Mouse (Mus musculus) kidney, embryonic 15.5 days (tissue): ENCODE measurements at regions not wholly inside any gene's neighbourhood (a gene's known extent, or its start where the extent isn't known, plus 50 kb on each side); places are given as distances from the start of the nearest gene placed in this dataset.
"Not testable (repeated sequence)": the region's sequence is repeated elsewhere in the genome, so short reads cannot be mapped to it uniquely, and the experiment has no call there.

ENCODE experiments used
- ATAC-seq: fragments of 200-750 bp; cut with Nextera tagmentation; replicated peaks from 2 replicates; pipeline ENCODE4 v1.8.0; 2017; ENCODE audit warnings: moderate TSS enrichment; ENCODE audit not compliant: low FRiP score
- H3K27ac ChIP-seq: fragments of 300-500 bp; sonication (generic); 2 replicates; pipeline ENCODE4 v1.5.1; 2015; ENCODE audit warnings: mild to moderate bottlenecking, inconsistent platforms
- H3K27me3 ChIP-seq: fragments of 300-500 bp; sonication (generic); 2 replicates; pipeline ENCODE4 v1.6.1; 2015; ENCODE audit warnings: inconsistent platforms
- H3K36me3 ChIP-seq: fragments of 300-500 bp; sonication (generic); 2 replicates; pipeline ENCODE4 v1.6.1; 2015; ENCODE audit warnings: inconsistent platforms
- H3K4me1 ChIP-seq: fragments of 300-500 bp; sonication (generic); 2 replicates; pipeline ENCODE4 v1.6.1; 2015; ENCODE audit warnings: inconsistent platforms
- H3K4me2 ChIP-seq: fragments of 300-500 bp; sonication (generic); 2 replicates; pipeline ENCODE4 v1.6.1; 2015; ENCODE audit warnings: moderate library complexity, mild to moderate bottlenecking, inconsistent platforms
- H3K4me3 ChIP-seq: fragments of 300-500 bp; sonication (generic); replicated peaks from 2 replicates; pipeline ENCODE4 v1.5.1; 2015; ENCODE audit warnings: mild to moderate bottlenecking, inconsistent platforms
- H3K9ac ChIP-seq: fragments of 300-500 bp; sonication (generic); 2 replicates; pipeline ENCODE4 v1.6.1; 2015; ENCODE audit warnings: mild to moderate bottlenecking, inconsistent platforms
- H3K9me3 ChIP-seq: fragments of 300-500 bp; sonication (generic); replicated peaks from 2 replicates; pipeline ENCODE4 v1.6.1; 2016; ENCODE audit warnings: inconsistent platforms
- WGBS: fragments of 180-500 bp; shearing (Covaris S2); methylation state at CpG from one replicate; pipeline ENCODE4 v1.1.7; 2015; ENCODE audit warnings: mixed read lengths; 5-methylcytosine and 5-hydroxymethylcytosine counted together

DNA sequence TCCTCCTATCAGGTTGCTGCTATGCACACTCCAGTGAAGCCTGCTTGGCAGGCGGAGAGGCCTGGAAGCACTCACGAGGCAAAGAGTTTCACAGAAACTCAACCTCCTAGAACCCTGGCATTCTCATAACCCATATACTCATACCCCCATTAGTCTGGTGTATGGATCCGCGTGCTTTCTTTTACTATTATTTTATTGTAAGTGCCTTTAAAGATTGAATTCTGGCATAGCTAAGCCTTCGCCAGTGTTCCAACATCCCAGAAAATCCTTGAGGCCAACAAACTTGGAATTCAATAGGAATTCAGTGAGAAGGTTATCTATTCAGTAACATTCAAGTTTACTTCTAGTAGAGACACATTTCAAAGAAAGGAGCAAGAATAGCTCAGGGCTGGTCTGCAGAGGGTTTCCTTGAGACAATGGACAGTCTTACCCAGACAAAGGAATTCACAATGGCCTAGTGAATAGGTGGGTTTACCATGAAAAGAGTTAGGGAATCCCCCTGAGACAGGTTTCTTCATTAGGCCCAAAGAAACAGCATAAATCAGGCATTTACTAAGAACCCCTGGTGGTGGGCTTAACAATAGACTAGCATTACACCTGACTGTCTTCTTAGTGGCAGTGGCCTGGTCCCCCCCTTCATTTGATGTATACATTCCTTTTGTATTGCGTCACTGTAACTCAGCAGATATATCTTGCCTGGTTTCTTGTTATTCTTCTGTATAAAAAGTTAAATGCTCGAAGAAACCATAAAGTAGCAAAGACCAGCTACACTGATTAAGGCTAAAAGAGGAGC lies 80.8 kb upstream of the Gm15446 start:
- H3K4me3 ChIP-seq, ATAC-seq, H3K9me3 ChIP-seq, H3K4me2 ChIP-seq, H3K36me3 ChIP-seq, H3K4me1 ChIP-seq, H3K9ac ChIP-seq, H3K27me3 ChIP-seq, H3K27ac ChIP-seq: not testable (repeated sequence)
- 91% methylated on average over 7 of the region's 7 CpGs for WGBS

DNA sequence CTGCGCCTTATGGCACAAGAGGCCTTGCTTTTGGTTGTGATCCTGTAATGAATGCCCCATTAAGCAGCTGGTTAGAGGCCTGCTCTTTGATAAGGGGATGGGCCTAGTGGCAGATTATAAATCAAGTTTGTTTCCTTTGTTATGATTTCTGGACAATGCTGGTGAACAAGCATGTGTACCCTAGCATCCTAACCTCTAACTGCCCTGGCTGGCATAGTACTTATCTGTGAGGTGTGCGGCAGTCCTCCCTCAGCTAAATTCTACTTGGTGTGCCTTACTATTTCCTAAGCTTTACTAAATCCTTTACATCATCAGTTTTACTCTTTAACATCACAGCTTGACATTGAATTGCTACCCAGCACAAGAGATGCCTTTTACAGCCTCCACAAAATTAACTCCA lies 79.0 kb upstream of the Gm15446 start:
- not testable (repeated sequence) for H3K9me3 ChIP-seq, H3K27me3 ChIP-seq, H3K4me1 ChIP-seq, H3K27ac ChIP-seq, H3K36me3 ChIP-seq, ATAC-seq
- Histone ChIP-seq H3K4me2 (peak overlapping the region; percentile 65), H3K9ac (0 out of 2 replicates have a peak overlapping the region, but pooled peaks have one; percentile 50), H3K4me3 (peak overlapping the region; percentile 61)
- 83% methylated on average over 2 of the region's 2 CpGs for WGBS

DNA sequence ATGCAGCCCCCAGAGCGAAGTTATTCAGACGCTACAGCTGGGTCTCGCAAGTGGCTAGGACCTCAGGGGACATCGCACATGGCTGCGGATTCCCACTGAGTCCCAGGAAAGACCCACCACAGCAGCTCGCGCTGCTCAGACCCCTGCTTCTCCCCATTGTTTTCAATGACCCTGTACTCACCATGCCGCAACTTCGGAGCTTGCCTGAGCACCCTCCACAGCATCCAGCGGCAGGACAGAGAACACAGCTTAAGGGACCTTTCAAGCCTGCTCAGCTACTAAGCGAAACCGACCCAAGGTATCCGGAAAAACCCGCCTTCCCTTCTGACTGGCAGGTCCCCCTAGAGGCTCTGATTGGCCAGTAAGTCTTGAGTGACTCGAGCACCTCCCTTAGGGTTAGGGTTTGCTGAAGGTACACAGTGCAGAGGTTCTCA lies 78.4 kb upstream of the Gm15446 start:
- Histone ChIP-seq H3K4me1 (0 out of 2 replicates have a peak, but pooled peaks cover 4% of the 10 kb centered on the region), H3K27me3 (no peaks in the 10 kb centered on the region), H3K4me3 (peak overlapping the region; percentile 61), H3K9me3 (no peaks in the 10 kb centered on the region), H3K4me2 (peak overlapping the region; percentile 65), H3K27ac (peak overlapping the region; percentile 66; the same call in 1 of the 2 replicates), H3K36me3 (no peaks in the 10 kb centered on the region), H3K9ac (peak overlapping the region; percentile 50)
- peak; percentile 98 for ATAC-seq
- 5% methylated on average over 15 of the region's 15 CpGs for WGBS

DNA sequence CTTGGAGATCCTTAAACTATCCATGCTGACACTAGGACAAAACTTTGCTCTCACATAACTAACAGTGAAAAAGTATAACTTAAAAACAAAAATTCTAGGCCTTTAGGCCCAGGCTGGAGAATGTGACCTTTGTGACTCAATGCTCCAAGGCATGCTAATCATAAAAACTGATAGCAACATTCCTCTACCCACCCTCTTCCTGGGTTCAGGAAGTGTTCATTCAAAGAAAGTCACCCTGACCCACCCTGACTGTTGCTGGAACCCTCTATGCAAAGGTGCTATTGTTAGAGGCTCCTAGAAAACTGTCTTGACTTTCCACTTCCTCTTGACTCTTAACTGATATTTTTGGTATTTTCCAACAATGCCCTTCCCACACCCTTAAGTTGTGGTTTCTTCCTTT lies 72.0 kb upstream of the Gm15446 start:
- not testable (repeated sequence) for H3K4me2 ChIP-seq, H3K9me3 ChIP-seq, H3K36me3 ChIP-seq, ATAC-seq, H3K27me3 ChIP-seq, H3K27ac ChIP-seq, H3K4me3 ChIP-seq, H3K4me1 ChIP-seq, H3K9ac ChIP-seq

DNA sequence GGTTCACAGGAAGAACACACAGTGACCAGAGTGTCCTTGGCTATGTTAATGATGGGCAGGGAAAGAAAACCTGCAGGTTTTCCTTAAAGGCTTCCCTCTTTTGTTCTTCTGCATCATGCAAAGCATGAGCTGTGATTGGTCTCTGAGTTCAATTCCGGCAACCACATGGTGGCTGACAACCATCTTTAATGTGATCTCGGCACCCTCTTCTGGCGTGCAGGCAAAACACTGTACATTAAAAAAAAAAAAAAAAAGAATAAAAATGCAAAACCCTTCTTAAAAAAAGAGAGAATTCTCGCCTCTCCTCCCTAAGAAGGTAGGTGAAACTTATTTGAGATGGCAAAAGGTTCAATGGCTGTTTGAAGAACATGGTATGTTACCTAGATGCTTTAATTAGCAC lies 62.8 kb upstream of the Gm15446 start:
- no peak for ATAC-seq

DNA sequence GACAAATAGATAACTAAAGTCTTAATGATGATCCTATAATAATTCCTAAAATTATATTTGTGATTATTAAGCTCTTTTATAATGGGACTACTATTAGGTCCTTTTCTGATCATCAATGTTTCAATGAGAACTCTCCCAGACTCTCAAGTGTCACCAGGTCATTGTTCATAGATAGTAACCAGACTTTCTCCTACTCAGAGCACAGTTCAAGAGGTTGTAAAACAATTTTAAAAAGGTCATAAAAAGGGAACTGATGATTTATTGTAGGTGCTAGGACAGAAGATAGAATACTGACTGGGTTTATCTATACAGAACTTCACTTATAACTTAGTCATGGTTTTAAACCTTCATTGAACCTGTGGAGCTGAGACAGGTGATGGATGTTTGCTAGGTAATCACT lies 58.7 kb upstream of the Gm15446 start:
- H3K4me2 ChIP-seq, H3K36me3 ChIP-seq, H3K4me3 ChIP-seq, H3K27ac ChIP-seq, H3K27me3 ChIP-seq, H3K9ac ChIP-seq, ATAC-seq, H3K9me3 ChIP-seq, H3K4me1 ChIP-seq: not testable (repeated sequence)

More for the DNA sequence above, 62.8 kb upstream of the Gm15446 start:
- Histone ChIP-seq H3K9me3 (no peaks in the 10 kb centered on the region), H3K4me3 (no peak overlapping the region), H3K4me2 (no peak overlapping the region), H3K36me3 (no peaks in the 10 kb centered on the region), H3K4me1 (no peaks in the 10 kb centered on the region), H3K27me3 (no peaks in the 10 kb centered on the region), H3K27ac (no peak overlapping the region), H3K9ac (no peak overlapping the region)
- WGBS, result 87% methylated on average over 4 of the region's 4 CpGs

DNA sequence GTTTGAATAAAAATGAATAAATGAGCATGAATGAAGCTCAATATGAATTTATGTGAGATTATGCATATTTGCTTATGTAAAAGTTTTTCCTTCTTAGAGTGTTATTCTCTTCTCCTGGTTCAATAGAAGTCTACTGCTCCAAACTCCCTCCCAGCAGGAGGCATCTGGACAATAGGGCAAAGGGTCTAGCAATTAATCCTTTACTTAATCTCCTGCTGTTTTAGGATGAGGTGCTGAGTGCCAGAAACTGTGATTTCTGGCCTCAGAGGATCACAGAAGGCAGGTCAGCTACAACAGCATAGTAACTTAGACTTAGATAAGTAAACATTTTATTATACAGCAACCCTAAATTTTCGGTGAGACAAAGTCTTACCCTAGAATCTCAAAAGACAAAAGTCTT lies 57.6 kb upstream of the Gm15446 start:
- Histone ChIP-seq H3K4me1 (peaks cover 8% of the 10 kb centered on the region; the same call in 1 of the 2 replicates), H3K9ac (no peak overlapping the region), H3K27me3 (no peaks in the 10 kb centered on the region), H3K9me3 (no peaks in the 10 kb centered on the region), H3K27ac (no peak overlapping the region), H3K36me3 (no peaks in the 10 kb centered on the region), H3K4me2 (no peak overlapping the region), H3K4me3 (no peak overlapping the region)
- no peak for ATAC-seq
- 73% methylated on average over 1 of the region's 1 CpGs for WGBS

DNA sequence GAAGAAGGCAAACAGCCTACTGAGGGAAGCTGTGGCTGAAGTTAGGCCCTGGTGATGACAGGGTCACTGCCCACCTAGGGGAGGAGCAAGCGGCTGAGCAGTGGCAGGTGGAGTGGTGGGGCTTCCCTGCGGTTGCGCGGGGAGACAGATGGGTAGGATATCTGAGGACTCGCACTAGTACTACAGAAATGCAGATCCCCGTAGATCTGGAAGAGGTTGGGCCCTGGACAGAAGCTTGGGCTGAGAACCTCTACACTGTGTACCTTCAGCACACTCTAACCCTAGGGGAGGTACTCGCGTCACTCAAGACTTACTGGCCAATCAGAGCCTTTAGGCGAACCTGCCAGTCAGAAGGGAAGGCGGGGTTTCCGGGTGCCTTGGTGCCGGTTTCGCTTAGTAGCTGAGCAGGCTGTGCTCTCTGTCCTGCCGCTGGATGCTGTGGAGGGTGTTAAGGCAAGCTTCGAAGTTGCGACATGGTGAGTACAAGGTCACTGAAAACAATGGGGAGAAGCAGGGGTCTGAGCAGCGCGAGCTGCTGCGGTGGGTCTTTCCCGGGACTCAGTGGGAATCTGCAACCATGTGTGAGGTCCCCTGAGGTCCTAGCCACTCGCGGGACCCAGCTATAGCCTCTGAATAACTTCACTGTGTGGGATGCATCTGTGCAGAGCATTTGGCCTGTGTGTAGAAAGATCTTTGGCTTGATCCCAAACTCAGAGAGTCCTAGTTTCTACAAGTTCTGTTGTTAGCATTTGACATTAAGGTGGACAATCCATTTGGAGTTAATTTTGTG lies 56.7 kb upstream of the Gm15446 start:
- peak overlapping the region; percentile 71 for H3K4me2 ChIP-seq
- H3K27me3 ChIP-seq, result no peaks in the 10 kb centered on the region
- peaks cover 8% of the 10 kb centered on the region; the same call in 1 of the 2 replicates for H3K4me1 ChIP-seq
- H3K4me3 ChIP-seq, result peak overlapping the region; percentile 54
- H3K36me3 ChIP-seq, result no peaks in the 10 kb centered on the region
- peak overlapping the region; percentile 55 for H3K27ac ChIP-seq
- H3K9me3 ChIP-seq, result no peaks in the 10 kb centered on the region
- peak; percentile 100 for ATAC-seq
- WGBS, result under 1% methylated on average over 22 of the region's 22 CpGs
- H3K9ac ChIP-seq, result peak overlapping the region; percentile 41

DNA sequence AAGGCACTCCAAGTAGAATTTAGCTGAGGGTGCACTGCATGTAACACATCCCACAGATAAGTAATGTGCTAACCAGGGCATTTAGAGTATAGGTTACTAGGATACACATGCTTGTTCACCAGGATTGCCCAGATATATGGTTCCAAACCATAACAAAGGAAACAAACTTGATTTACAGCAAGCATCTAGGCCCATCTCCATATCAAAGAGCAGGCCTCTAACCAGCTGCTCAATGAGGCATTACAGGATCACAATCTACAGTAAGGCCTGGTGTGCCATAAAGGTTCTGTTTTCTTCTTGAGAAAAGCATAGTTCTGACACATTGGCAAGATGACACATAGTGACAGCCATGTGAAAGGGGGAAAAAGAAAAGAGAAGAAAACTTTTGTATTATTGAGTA lies 56.0 kb upstream of the Gm15446 start:
- ATAC-seq, H3K9ac ChIP-seq, H3K9me3 ChIP-seq, H3K4me1 ChIP-seq, H3K27me3 ChIP-seq, H3K36me3 ChIP-seq: not testable (repeated sequence)
- H3K4me2 ChIP-seq, result peak overlapping the region; percentile 71
- H3K4me3 ChIP-seq, result peak overlapping the region; percentile 54
- H3K27ac ChIP-seq, result 0 out of 2 replicates have a peak overlapping the region, but pooled peaks have one; percentile 55
